Mouse (Mus musculus): Measurements from ENCODE around the gene Nt5c1b.

The Nt5c1b gene

GRCm38 (mm10) chr12:10369673-10370072 is at the start of gene Nt5c1b:
Gene Nt5c1b (plus strand): TSS chr12:10369973.
- no peak for DNase-seq (ENCODE audit: low read depth, low spot score)

GRCm38 (mm10) chr12:10327651-10328050 is 42.1 kb upstream of the Nt5c1b start:
- DNase-seq (ENCODE audit: low read depth, low spot score) = no peak

GRCm38 (mm10) chr12:10329460-10329859 is 40.3 kb upstream of the Nt5c1b start:
- DNase-seq (ENCODE audit: low read depth, low spot score) = no peak

- DNase-seq (ENCODE audit: low read depth, low spot score) = no peak
These were observed 29.2 kb upstream of the Nt5c1b start for GRCm38 (mm10) chr12:10340604-10341003.

GRCm38 (mm10) chr12:10350706-10351105 is 19.1 kb upstream of the Nt5c1b start:
- no peak for DNase-seq (ENCODE audit: low read depth, low spot score)

GRCm38 (mm10) chr12:10357756-10358155 is 12.0 kb upstream of the Nt5c1b start:
- no peak for DNase-seq (ENCODE audit: low read depth, low spot score)

- peak; percentile 78 for DNase-seq (ENCODE audit: low read depth, low spot score)
These were observed 21.1 kb downstream of the Nt5c1b start, which contains the start of gene Rdh14 for GRCm38 (mm10) chr12:10390671-10391441. Gene Rdh14 (plus strand): TSS chr12:10390772.

GRCm38 (mm10) chr12:10400788-10401187 is 31.0 kb downstream of the Nt5c1b start:
- DNase-seq (ENCODE audit: low read depth, low spot score) = no peak

- no peak for DNase-seq (ENCODE audit: low read depth, low spot score)
These were observed 32.8 kb downstream of the Nt5c1b start for GRCm38 (mm10) chr12:10402421-10403115.

GRCm38 (mm10) chr12:10410511-10411179 is 40.9 kb downstream of the Nt5c1b start:
- DNase-seq (ENCODE audit: low read depth, low spot score) = no peak

- DNase-seq (ENCODE audit: low read depth, low spot score) = no peak
These were observed 41.7 kb downstream of the Nt5c1b start for GRCm38 (mm10) chr12:10411453-10411852.

- no peak for DNase-seq (ENCODE audit: low read depth, low spot score)
These were observed 52.6 kb downstream of the Nt5c1b start for GRCm38 (mm10) chr12:10422347-10422746.

- DNase-seq (ENCODE audit: low read depth, low spot score) = no peak
These were observed 56.5 kb downstream of the Nt5c1b start for GRCm38 (mm10) chr12:10425982-10426863.

GRCm38 (mm10) chr12:10430999-10431398 is 61.2 kb downstream of the Nt5c1b start:
- no peak for DNase-seq (ENCODE audit: low read depth, low spot score)

GRCm38 (mm10) chr12:10438054-10439001 is 68.6 kb downstream of the Nt5c1b start:
- peak; percentile 22 for DNase-seq (ENCODE audit: low read depth, low spot score)
